Mouse (Mus musculus) hindbrain, embryonic 16.5 days (tissue): ENCODE measurements at regions not wholly inside any gene's neighbourhood (a gene's known extent, or its start where the extent isn't known, plus 50 kb on each side); places are given as distances from the start of the nearest gene placed in this dataset.

Experiments
- ATAC-seq: fragments of 200-750 bp; cut with Nextera tagmentation; 2 replicates; pipeline ENCODE4 v1.8.0; 2017; ENCODE audit warnings: moderate TSS enrichment, moderate library complexity
- H3K27ac ChIP-seq: fragments of 300-500 bp; sonication (generic); 2 replicates; pipeline ENCODE4 v1.5.1; 2014; ENCODE audit warnings: low read depth, mild to moderate bottlenecking, control low read depth, low read length, moderate library complexity
- H3K27me3 ChIP-seq: fragments of 300-500 bp; sonication (generic); replicated peaks from 2 replicates; pipeline ENCODE4 v1.6.1; 2014; ENCODE audit warnings: low read length; ENCODE audit not compliant: control insufficient read depth, insufficient read depth
- H3K36me3 ChIP-seq: fragments of 300-500 bp; sonication (generic); 2 replicates; pipeline ENCODE4 v1.6.1; 2014; ENCODE audit warnings: mild to moderate bottlenecking, low read length, moderate library complexity, mixed read lengths; ENCODE audit not compliant: control insufficient read depth, insufficient read depth
- H3K4me1 ChIP-seq: fragments of 300-500 bp; sonication (generic); 2 replicates; pipeline ENCODE4 v1.6.1; 2014; ENCODE audit warnings: low read depth, low read length; ENCODE audit not compliant: control insufficient read depth, insufficient read depth
- H3K4me2 ChIP-seq: fragments of 300-500 bp; sonication (generic); 2 replicates; pipeline ENCODE4 v1.6.1; 2014; ENCODE audit warnings: mild to moderate bottlenecking, low read length, control low read depth, moderate library complexity
- H3K4me3 ChIP-seq: fragments of 300-500 bp; sonication (generic); 2 replicates; pipeline ENCODE4 v1.5.1; 2014; ENCODE audit warnings: mild to moderate bottlenecking, low read length, control low read depth, moderate library complexity
- H3K9ac ChIP-seq: fragments of 300-500 bp; sonication (generic); 2 replicates; pipeline ENCODE4 v1.6.1; 2014; ENCODE audit warnings: low read depth, mild to moderate bottlenecking, control low read depth, low read length, moderate library complexity
- H3K9me3 ChIP-seq: fragments of 300-500 bp; sonication (generic); 2 replicates; pipeline ENCODE4 v1.6.1; 2014; ENCODE audit warnings: mild to moderate bottlenecking, low read length, moderate library complexity; ENCODE audit not compliant: control insufficient read depth
- WGBS: fragments of 180-500 bp; shearing (Covaris S2); extraction: QIAGEN DNeasy Blood & Tissue Kit; methylation state at CpG from one replicate; pipeline ENCODE4 v1.1.7; 2014; 5-methylcytosine and 5-hydroxymethylcytosine counted together

DNA sequence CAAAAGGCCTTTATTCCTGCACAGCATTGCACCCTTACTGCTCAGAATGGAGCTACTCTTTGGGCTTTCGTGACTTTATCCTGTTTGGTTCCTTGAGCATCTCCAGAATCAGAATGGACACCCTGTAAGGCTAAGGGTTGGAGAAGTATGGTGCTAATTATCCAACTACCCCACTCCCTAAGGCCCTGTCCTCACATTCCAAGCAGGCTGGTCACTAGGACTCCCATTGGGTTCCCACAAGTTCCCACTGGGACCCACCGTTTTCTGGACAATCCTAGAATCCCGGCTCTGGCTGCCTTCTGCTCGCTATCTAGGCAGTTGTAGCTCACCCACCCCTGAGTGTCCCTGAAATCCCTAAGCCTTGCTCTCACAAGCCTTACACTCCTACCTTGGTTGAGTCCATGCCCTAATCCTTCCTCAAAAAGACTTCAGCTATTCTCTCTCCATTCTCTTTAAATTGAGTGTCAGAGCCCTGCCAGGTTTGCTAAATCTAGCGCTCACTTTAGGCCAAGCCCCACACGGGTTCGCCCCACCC lies 146.1 kb downstream of the Efcab1 start:
- no peaks in the 10 kb centered on the region for H3K36me3 ChIP-seq
- peak; percentile 57; the same call in 1 of the 2 replicates for ATAC-seq
- H3K4me1 ChIP-seq = peaks cover 12% of the 10 kb centered on the region
- H3K4me2 ChIP-seq = peak overlapping the region; percentile 32
- no peak overlapping the region for H3K27ac ChIP-seq
- no peaks in the 10 kb centered on the region for H3K9me3 ChIP-seq
- no peak overlapping the region for H3K9ac ChIP-seq
- H3K4me3 ChIP-seq = no peak overlapping the region
- no peaks in the 10 kb centered on the region for H3K27me3 ChIP-seq
- 24% methylated on average over 7 of the region's 7 CpGs for WGBS

GRCm38 (mm10) chr16:15052924-15053793 lies 146.8 kb downstream of the Efcab1 start:
- WGBS = 3% methylated on average over 16 of the region's 16 CpGs
- no peaks in the 10 kb centered on the region for H3K9me3 ChIP-seq
- H3K27me3 ChIP-seq = no peaks in the 10 kb centered on the region
- H3K4me3 ChIP-seq = no peak overlapping the region
- H3K9ac ChIP-seq = no peak overlapping the region
- peaks cover 12% of the 10 kb centered on the region for H3K4me1 ChIP-seq
- ATAC-seq = peak; percentile 86
- no peak overlapping the region for H3K27ac ChIP-seq
- no peaks in the 10 kb centered on the region for H3K36me3 ChIP-seq
- H3K4me2 ChIP-seq = peak overlapping the region; percentile 32

DNA sequence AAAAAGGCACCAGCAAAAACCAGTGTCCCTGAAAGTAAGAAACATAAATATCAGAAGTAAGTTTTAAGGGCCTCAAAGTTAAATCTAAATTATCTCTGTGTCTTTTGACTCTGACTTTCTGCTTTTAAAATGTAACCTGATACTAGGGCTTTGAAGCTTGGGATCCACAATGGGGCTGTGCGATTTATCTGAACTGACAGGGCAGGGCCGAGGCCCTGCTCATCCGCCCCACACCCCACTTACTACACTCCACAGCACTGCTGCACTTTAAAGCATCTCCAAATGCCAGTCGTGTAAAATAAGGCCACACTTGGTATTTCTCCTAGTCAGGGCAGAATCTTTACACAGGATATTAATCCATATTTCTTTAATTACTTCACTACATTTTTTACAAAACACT lies 147.4 kb downstream of the Efcab1 start:
- H3K4me3 ChIP-seq = no peak overlapping the region
- H3K4me1 ChIP-seq = peaks cover 12% of the 10 kb centered on the region
- no peak for ATAC-seq
- no peak overlapping the region for H3K9ac ChIP-seq
- H3K27ac ChIP-seq = no peak overlapping the region
- no peaks in the 10 kb centered on the region for H3K36me3 ChIP-seq
- 13% methylated on average over 4 of the region's 4 CpGs for WGBS
- no peaks in the 10 kb centered on the region for H3K9me3 ChIP-seq
- no peaks in the 10 kb centered on the region for H3K27me3 ChIP-seq
- no peak overlapping the region for H3K4me2 ChIP-seq

DNA sequence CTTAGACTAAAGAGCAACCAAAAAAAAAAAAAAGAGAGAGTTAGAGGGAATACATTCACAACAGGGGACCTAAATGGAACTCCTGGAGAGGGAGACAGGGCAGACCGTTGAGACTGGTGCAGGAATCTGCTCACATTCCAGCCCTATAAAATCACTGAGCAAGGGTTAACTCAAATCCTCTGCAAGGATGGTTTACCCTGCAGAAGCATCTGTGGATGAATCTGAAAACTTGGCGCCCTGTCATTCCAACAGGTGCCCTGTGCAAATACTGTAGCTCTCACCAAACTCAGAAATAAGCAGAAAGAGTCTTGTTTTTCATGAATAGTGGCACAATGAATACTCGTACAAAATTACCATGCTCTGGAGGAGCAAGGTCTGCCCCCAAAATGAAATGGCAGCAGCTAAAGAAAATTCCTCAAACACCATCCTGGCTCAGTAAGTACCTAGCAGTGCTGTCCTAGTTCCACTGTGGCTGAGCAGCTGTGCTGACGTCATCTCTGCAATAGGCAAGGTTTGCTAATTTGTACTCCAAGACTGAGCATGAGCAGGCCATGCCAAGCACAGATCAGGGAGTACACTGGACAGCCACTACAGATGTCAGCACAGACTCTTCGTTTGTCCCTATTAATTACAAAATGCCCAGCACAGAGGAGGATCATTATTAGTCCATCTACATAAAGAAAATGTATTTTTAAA lies 148.0 kb downstream of the Efcab1 start:
- Histone ChIP-seq H3K27me3 (no peaks in the 10 kb centered on the region), H3K4me3 (no peak overlapping the region), H3K4me2 (no peak overlapping the region), H3K27ac (no peak overlapping the region), H3K9ac (no peak overlapping the region), H3K36me3 (no peaks in the 10 kb centered on the region), H3K4me1 (peaks cover 12% of the 10 kb centered on the region), H3K9me3 (no peaks in the 10 kb centered on the region)
- WGBS = 41% methylated on average over 5 of the region's 5 CpGs
- no peak for ATAC-seq

DNA sequence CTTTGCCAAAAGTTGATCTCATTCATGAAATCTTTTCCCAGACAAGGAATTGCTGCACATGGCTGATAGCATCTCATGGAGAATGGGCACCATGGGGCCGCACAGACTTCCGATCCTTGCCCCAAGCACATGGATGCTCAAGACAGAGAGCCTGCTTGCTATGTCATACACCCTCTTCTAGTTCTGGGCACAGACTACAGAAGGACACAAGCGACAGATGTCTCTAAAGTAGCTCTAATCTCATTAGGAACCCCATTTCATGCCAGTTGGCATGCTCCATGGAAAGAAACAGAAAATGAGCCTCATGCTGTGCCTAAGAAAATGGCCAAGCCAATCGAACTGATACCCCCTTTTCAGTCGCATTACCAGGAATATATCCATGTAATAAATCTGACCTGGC lies 149.3 kb downstream of the Efcab1 start:
- H3K4me1 ChIP-seq = peaks cover 12% of the 10 kb centered on the region
- WGBS = 53% methylated on average over 5 of the region's 5 CpGs
- H3K4me3 ChIP-seq = no peak overlapping the region
- H3K9ac ChIP-seq = no peak overlapping the region
- no peaks in the 10 kb centered on the region for H3K9me3 ChIP-seq
- H3K36me3 ChIP-seq = no peaks in the 10 kb centered on the region
- H3K4me2 ChIP-seq = no peak overlapping the region
- H3K27me3 ChIP-seq = no peaks in the 10 kb centered on the region
- no peak overlapping the region for H3K27ac ChIP-seq
- peak; percentile 84 for ATAC-seq

DNA sequence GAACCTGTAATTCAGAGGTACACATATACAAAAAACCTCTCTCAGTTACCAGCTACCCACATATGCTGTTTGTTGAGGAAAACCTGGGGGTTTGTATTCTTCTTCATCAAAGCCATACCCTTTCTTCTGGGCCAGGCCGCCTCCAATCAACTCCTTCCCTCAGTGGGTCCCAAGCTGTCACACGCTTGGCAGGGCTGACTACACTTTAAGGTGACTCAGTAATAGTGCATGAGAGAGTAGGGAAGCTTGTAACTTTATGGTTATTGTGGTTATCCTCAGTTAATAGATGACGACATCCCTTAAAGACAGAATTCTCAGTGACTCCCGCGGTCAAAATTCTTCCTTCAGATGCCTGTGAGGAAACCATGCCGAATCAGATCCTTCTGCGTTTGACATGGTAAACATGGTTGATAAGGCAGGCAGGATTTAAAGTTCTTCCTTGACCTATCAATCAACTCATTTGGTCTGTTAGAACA lies 164.1 kb downstream of the Efcab1 start:
- Histone ChIP-seq H3K9me3 (no peaks in the 10 kb centered on the region), H3K27me3 (no peaks in the 10 kb centered on the region), H3K4me2 (no peak overlapping the region), H3K36me3 (no peaks in the 10 kb centered on the region), H3K4me3 (no peak overlapping the region), H3K9ac (no peak overlapping the region), H3K27ac (no peak overlapping the region), H3K4me1 (no peaks in the 10 kb centered on the region)
- 89% methylated on average over 7 of the region's 7 CpGs for whole genome bisulfite sequencing
- no peak for ATAC-seq

DNA sequence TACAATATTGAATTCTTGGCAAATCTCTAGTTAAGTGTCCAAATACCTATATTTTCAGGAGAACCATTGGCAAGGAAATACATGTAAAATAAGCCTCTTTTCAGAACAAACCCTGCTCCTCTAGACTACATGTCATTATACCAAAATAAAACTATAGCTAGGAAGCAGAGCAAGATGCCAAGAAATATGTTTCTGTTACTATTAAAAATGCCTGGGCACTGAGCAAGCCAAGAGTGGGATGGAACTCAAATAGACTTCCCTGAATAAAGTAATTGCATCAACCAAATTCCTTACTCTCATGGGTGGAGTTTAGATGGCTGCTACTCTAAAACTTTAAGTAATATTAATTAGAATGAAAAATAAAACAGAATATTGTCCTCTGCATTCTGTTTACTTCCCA lies 168.0 kb downstream of the Efcab1 start:
- ATAC-seq = no peak
- Histone ChIP-seq H3K4me1 (no peaks in the 10 kb centered on the region), H3K9me3 (no peaks in the 10 kb centered on the region)

GRCm38 (mm10) chr16:15083692-15084091 lies 177.3 kb downstream of the Efcab1 start:
- Histone ChIP-seq H3K9me3 (no peaks in the 10 kb centered on the region), H3K4me1 (peaks cover 11% of the 10 kb centered on the region), H3K4me2 (no peak overlapping the region), H3K36me3 (no peaks in the 10 kb centered on the region), H3K9ac (no peak overlapping the region), H3K4me3 (no peak overlapping the region), H3K27me3 (peaks cover 2% of the 10 kb centered on the region; the same call in 1 of the 2 replicates), H3K27ac (no peak overlapping the region)
- ATAC-seq = no peak
- WGBS = 50% methylated on average over 3 of the region's 3 CpGs

More for the DNA sequence above, 168.0 kb downstream of the Efcab1 start:
- Histone ChIP-seq H3K27ac (no peak overlapping the region), H3K4me3 (no peak overlapping the region), H3K4me2 (no peak overlapping the region), H3K9ac (no peak overlapping the region), H3K36me3 (no peaks in the 10 kb centered on the region), H3K27me3 (no peaks in the 10 kb centered on the region)

- H3K4me1 ChIP-seq = peaks cover 11% of the 10 kb centered on the region
- no peaks in the 10 kb centered on the region for H3K9me3 ChIP-seq
- H3K36me3 ChIP-seq = no peaks in the 10 kb centered on the region
- peak overlapping the region; percentile 68 for H3K9ac ChIP-seq
- H3K27me3 ChIP-seq = peaks cover 2% of the 10 kb centered on the region; the same call in 1 of the 2 replicates
- ATAC-seq = peak; percentile 60
- H3K4me2 ChIP-seq = peak overlapping the region; percentile 97
- H3K4me3 ChIP-seq = peak overlapping the region; percentile 68
- no peak overlapping the region for H3K27ac ChIP-seq
- 20% methylated on average over 10 of the region's 10 CpGs for WGBS
Measured at GRCm38 (mm10) chr16:15084147-15084752, 177.8 kb downstream of the Efcab1 start.
